Mouse (Mus musculus): Measurements from ENCODE around the gene Prkcg.
"Not testable (repeated sequence)": the region's sequence is repeated elsewhere in the genome, so short reads cannot be mapped to it uniquely, and the experiment has no call there.

Gene Prkcg

DNA sequence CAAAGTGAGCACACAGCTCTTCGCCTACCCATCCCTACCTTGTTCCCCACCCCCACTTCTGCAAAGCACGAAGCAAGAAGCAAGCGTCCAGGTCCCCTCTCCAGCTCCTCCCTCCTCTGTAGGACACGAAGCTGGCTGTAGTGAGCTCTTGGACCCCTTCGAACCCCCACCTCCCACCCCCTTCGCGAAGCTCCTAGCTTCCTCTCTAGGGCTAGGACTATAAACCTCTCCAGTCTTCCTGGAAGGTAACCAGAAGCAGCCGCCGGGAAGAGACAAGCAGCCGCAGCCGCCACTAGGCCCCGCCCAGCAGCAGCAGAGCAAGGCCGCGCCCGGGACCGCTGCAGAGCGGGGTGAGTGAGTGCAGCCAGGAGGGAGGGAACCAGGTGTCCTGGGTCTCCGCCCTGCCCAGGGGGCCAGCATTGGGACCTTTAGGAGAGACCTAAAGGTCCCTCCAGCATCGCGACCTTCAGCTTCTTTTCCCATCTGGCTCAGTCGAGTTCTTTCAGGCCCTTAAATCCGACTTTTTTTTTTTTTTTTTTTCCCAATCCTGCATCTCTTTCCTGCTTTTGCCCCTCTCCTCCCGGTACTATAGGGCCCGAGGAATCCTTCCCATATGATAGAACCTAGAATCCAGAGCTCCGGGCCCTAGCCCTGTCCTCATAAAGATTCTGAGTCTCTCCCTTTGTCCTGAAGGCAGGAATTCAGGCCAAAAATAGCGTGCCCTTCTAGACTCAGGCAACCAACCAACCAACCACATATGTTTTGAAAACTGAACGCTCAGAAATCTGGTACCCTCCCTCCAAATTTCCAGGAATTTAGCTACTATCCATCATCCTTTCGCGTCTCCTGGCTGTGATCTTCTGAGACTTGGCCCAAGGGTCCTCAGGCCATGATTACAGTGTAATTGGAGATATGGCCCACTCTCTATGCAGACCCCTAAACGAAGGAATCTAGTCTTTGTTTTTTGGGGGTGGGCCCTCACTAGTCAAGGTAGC is at the start of gene Prkcg, which contains the start of gene Myadm:
Gene Prkcg (plus strand): TSS at position 204 of the 995 bp plus-strand sequence.
Gene Myadm (plus strand): TSS at position 105 of the 995 bp plus-strand sequence.
- peak; percentile 85 to 91 for DNase-seq

DNA sequence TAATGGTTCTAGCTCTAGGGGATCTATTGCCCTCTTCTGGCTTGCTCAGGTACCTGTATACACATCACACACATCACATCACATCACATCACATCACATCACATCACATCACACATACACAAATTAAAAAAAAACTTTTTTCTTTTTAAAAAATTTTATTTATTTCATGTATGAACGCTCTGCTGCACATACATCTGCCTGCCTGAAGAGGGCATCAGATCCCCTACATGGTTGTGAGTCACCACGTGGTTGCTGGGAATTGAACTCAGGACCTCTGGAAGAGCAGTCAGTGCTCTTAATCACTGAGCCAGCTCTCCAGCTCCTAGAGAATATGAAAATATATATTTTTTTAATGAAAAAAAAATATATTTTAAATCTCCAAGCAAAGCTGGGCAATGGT is 49.8 kb upstream of the Prkcg start:
- DNase-seq: no peak

DNA sequence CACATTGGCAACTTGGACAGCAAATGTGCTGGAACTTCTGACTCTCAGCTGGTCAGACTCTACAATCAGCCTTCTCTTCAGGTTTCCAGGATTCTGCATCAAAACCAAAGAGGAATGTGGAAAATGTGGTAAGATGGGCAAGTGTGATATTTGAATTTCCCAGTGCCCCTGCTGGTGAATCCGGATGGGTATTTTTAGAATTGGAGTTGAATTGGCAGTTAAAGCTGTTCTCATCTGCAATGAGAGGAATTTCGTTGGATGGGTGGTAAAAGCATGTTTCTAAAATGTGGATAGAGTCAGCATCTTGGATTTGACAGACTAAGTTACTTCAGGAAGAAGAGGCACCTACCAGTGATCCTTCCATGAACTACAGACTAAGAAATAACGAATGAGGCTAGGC is 28.3 kb upstream of the Prkcg start:
- no peak for DNase-seq

GRCm38 (mm10) chr7:3261446-3261845 is 27.5 kb upstream of the Prkcg start:
- DNase-seq: no peak

DNA sequence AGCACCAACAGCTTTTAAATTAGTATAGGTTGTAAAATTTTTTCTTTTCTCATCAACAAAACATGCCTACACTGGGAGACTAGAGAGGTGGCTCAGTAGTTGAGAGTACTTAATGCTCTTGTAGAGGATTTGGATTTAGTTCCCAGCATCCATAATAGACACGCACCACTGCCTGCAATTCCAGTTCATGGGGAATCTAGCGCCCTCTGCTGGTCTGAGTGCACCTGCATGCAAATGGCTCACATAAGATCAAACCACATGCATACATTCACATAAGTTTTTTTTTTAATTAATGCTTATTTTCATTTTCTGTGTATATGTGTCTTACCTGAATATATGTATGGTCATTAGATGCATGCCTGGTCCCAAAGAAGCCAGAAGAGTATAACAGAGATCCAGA is 26.2 kb upstream of the Prkcg start:
- DNase-seq: peak; percentile 51 to 58

GRCm38 (mm10) chr7:3264390-3265022 is 24.5 kb upstream of the Prkcg start:
- peak in 1 of 2 experiments; percentile 9 for DNase-seq

GRCm38 (mm10) chr7:3265311-3265710 is 23.7 kb upstream of the Prkcg start:
- no peak for DNase-seq

DNA sequence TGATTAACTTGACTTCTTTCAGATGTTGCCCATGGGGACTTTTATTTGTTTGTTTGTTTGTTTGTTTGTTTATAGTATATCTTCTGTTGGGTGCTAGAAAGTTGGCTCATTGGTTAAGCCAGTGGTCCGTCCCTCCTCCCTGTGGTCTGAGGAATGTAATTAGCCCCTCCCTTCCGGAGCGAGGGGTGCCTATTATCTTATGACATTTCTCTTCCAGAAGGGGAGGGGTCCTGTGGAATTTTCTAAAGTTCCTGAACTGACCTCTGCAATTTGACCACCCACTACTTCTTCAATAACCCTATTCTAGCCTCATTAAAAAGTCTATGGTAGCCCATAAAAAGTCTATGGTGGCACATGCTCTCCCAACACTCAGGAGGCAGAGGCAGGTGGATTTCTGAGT is 21.7 kb upstream of the Prkcg start:
- DNase-seq: no peak

DNA sequence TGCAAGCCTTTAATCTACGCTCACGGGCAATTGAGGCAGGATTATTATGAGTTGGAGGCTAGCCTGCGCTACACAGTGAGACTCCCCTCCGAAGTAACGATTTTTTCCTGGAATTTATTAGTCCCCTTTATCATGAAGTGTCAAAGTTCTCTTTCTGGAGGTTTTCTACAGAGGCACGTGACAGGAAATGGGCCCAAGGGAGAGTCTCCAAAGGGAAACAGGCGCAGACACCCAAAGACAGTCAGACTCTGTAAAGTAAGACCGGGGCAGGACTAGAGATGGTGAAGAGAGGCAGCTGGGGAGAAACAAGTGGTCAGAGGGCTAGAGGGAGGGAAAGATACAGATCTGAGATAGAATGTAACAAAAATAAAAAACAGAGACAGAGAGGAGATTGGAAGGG is 21.1 kb upstream of the Prkcg start:
- peak in 1 of 2 experiments; percentile 15 for DNase-seq

DNA sequence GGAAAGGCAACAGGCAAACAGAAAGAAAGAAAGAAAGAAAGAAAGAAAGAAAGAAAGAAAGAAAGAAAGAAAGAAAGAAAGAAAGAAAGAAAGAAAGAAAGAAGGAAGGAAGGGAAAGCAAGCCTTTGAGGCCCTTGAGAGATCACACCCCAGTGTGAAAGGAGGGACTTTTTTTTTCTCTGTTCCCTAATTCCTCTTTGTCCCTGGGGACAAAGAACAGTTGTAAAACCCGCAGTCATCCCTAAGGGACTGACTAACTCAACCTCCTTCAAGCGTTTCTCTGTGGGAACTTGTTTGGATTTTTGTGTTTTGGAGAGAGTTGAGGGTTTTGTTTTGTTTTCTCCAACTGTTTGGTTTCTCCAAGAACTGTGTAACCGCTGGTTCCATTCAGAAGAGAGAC is 20.7 kb upstream of the Prkcg start:
- no peak for DNase-seq

GRCm38 (mm10) chr7:3272206-3272605 is 16.8 kb upstream of the Prkcg start:
- no peak for DNase-seq

- DNase-seq: peak in 1 of 2 experiments; percentile 20
Measured at GRCm38 (mm10) chr7:3275455-3276170, 13.4 kb upstream of the Prkcg start.

GRCm38 (mm10) chr7:3276781-3277180 is 12.2 kb upstream of the Prkcg start:
- DNase-seq: not testable (repeated sequence)

DNA sequence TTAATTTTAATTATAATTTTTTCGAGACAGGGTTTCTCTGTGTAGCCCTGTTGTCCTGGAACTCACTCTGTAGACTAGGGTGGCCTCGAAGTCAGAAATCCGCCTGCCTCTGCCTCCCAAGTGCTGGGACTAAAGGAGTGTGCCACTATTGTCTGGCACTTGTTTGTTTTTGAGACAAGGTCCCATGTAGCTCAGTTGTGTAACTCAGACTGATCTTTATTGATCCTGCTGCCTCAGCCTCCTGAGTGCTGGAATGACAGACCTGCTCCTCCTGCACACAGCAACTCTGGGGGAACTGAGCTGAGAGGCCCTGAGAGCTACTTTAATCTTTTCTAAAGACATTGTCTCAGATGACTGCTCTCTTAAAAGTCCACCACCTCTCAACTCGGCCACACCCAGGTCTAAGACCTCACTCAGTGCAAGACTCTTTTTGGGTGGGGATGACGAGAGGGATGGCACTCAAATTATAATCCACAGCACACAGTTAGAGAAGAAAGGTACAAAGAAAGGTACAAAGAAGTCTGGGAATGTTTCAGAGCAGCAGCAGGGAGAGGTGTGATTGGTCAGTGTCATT is 8.8 kb upstream of the Prkcg start:
- no peak for DNase-seq

DNA sequence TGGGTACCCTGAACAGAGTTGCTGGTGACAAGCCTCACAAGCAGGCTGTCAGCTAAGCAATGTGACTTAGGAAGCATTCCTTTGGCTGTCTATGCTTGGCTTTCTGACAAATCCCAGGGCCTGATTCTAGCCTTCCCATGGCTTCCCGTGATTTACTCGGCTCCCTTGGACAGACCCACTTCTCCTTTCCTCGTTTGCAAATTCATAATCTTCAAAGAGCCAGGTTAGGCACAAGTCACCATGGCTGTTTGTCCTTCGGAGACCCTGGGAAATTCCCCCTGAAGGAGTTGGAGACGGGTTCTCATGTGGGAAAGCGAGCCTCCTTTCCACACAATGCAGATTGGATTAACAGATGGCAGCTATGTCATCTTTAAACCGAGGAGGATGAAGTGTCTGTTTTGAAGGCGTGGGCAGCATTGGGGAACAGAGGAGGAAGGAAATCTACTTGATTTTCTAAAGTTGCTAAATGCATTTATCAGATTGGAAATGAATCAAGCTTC is 8.3 kb upstream of the Prkcg start:
- no peak for DNase-seq

- no peak for DNase-seq
Measured at GRCm38 (mm10) chr7:3281741-3282140, 7.2 kb upstream of the Prkcg start.

- no peak for DNase-seq
Measured at GRCm38 (mm10) chr7:3283081-3283875, 5.7 kb upstream of the Prkcg start.

DNA sequence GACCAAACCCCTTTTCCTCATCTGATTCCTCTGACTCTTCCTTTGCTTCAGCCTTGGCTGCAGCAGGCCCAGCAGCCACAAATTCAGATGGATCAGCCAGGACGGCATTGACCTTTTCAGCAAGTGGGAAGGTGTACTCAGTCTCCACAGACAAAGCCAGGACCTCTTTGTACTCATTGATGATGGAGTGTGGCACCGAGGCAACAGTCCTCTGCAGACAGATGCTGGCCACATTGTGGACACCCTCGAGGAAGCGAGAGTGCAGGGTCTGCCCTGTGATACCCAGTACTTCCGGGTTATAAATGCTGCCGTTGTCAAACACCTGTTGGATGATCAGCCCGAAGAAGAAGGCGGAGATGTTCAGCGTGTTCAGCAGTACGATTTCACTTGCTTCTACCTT is 4.4 kb upstream of the Prkcg start:
- DNase-seq: no peak

- DNase-seq: no peak
Measured at GRCm38 (mm10) chr7:3286036-3286435, 2.9 kb upstream of the Prkcg start.

DNA sequence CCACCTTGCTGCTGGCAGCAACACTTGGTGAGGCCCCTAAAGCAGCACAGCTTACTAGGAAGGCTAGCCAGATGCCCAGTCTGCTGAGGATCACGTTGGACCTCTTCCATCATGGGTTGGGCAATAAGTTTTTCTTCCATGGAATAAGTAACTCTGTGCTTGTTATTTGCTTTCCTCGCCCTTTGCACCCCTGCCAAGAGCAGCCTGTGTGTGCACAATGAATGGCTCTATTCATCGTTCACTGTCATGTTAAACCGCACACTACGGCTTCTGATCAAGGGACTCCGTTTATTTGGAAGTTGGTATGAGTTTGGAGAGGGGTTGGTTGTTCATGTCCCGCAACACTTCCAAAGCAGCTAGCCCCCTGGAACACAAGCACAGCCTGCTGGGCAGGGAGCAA is 1.8 kb upstream of the Prkcg start:
- DNase-seq: no peak

GRCm38 (mm10) chr7:3290257-3291033 is 1.5 kb downstream of the Prkcg start:
- DNase-seq: peak; percentile 99

Data from kidney, postnatal 4 days (tissue).